Mouse (Mus musculus) embryonic facial prominence, embryonic 12.5 days (tissue): ENCODE measurements at regions not wholly inside any gene's neighbourhood (a gene's known extent, or its start where the extent isn't known, plus 50 kb on each side); places are given as distances from the start of the nearest gene placed in this dataset.
A peak's percentile ranks its signal among the peaks of the same experiment; 100 is the strongest.

Experiments
- ATAC-seq: fragments of 200-750 bp; cut with Nextera tagmentation; 2 replicates; pipeline ENCODE4 v1.8.0; 2017; ENCODE audit not compliant: insufficient number of reproducible peaks, insufficient read depth, low FRiP score, low TSS enrichment
- H3K27ac ChIP-seq: fragments of 300-500 bp; sonication (generic); 2 replicates; pipeline ENCODE4 v1.5.1; 2016; ENCODE audit warnings: mild to moderate bottlenecking
- H3K27me3 ChIP-seq: fragments of 300-500 bp; sonication (generic); 2 replicates; pipeline ENCODE4 v1.6.1; 2016; ENCODE audit warnings: mild to moderate bottlenecking, moderate library complexity
- H3K36me3 ChIP-seq: fragments of 300-500 bp; sonication (generic); 2 replicates; pipeline ENCODE4 v1.6.1; 2016; ENCODE audit warnings: mild to moderate bottlenecking
- H3K4me1 ChIP-seq: fragments of 300-500 bp; sonication (generic); 2 replicates; pipeline ENCODE4 v1.6.1; 2016
- H3K4me2 ChIP-seq: fragments of 300-500 bp; sonication (generic); replicated peaks from 2 replicates; pipeline ENCODE4 v1.6.1; 2016; ENCODE audit warnings: mild to moderate bottlenecking, moderate library complexity
- H3K4me3 ChIP-seq: fragments of 300-500 bp; sonication (generic); 2 replicates; pipeline ENCODE4 v1.5.1; 2016; ENCODE audit warnings: mild to moderate bottlenecking
- H3K9ac ChIP-seq: fragments of 300-500 bp; sonication (generic); 2 replicates; pipeline ENCODE4 v1.6.1; 2016; ENCODE audit warnings: mild to moderate bottlenecking, moderate library complexity
- H3K9me3 ChIP-seq: fragments of 300-500 bp; sonication (generic); 2 replicates; pipeline ENCODE4 v1.6.1; 2016; ENCODE audit warnings: mild to moderate bottlenecking, moderate library complexity
- WGBS: fragments of 180-500 bp; shearing (Covaris S2); methylation state at CpG from one replicate; pipeline ENCODE4 v1.1.7; 2016; 5-methylcytosine and 5-hydroxymethylcytosine counted together

DNA sequence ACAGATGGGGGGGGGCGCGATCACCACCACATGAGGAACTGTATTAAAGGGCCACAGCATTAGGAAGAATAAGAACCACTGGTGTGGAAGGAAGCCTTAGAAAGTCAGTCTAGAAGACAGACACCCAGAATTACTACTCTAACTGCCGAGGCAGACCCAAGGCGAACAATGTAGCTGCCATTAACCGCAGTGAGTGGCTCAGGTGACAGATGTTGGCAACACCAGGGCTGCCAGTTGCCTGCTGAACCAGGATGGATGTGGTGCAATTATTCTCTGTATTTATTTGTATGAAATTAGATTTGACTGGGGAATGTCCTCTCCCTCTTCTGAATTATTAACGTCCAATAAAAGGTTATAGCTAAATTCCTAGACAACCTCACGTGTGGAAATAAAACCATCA, 124.7 kb downstream of the 4930564D02Rik start:
- H3K4me2 ChIP-seq: no peak overlapping the region
- ATAC-seq: 0 out of 2 replicates have a peak, but pooled peaks have one; percentile 47
- WGBS: 89% methylated on average over 7 of the region's 7 CpGs

DNA sequence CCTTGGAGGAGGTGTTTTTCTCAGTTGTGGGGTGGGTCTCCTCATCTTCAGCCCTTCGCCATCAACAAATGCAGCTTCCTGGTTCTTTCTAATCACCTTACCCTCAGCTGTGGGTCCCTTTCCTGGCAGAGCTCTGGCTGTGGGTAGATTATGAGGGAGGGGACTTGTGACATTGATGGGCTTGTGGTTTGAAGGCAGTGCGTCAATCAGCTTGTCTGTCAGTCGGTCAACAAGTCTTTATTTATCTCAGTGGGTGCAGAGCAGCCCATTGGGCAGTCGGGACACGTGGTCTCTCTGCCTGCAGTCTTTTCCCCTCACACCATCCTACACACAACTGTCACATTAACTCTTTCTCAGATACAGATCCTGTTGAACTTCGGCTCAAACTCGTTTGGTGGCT, 125.2 kb downstream of the 4930564D02Rik start:
- 54% methylated on average over 7 of the region's 7 CpGs for WGBS
- H3K36me3 ChIP-seq: no peaks in the 10 kb centered on the region
- H3K27me3 ChIP-seq: no peaks in the 10 kb centered on the region
- no peak overlapping the region for H3K27ac ChIP-seq
- no peak for ATAC-seq
- H3K9me3 ChIP-seq: no peaks in the 10 kb centered on the region
- no peak overlapping the region for H3K4me3 ChIP-seq
- no peak overlapping the region for H3K9ac ChIP-seq
- H3K4me2 ChIP-seq: no peak overlapping the region
- no peaks in the 10 kb centered on the region for H3K4me1 ChIP-seq

More for the DNA sequence above, 124.7 kb downstream of the 4930564D02Rik start:
- Histone ChIP-seq H3K27me3 (no peaks in the 10 kb centered on the region), H3K9ac (no peak overlapping the region), H3K27ac (no peak overlapping the region), H3K4me3 (no peak overlapping the region), H3K9me3 (no peaks in the 10 kb centered on the region), H3K4me1 (no peaks in the 10 kb centered on the region), H3K36me3 (no peaks in the 10 kb centered on the region)

- Histone ChIP-seq H3K4me1 (no peaks in the 10 kb centered on the region), H3K27me3 (no peaks in the 10 kb centered on the region), H3K27ac (no peak overlapping the region), H3K4me2 (no peak overlapping the region), H3K9ac (no peak overlapping the region), H3K9me3 (no peaks in the 10 kb centered on the region), H3K4me3 (no peak overlapping the region), H3K36me3 (no peaks in the 10 kb centered on the region)
- WGBS: 91% methylated on average over 3 of the region's 3 CpGs
- no peak for ATAC-seq
Observed at GRCm38 (mm10) chr3:105200735-105201134, 134.1 kb downstream of the 4930564D02Rik start.

DNA sequence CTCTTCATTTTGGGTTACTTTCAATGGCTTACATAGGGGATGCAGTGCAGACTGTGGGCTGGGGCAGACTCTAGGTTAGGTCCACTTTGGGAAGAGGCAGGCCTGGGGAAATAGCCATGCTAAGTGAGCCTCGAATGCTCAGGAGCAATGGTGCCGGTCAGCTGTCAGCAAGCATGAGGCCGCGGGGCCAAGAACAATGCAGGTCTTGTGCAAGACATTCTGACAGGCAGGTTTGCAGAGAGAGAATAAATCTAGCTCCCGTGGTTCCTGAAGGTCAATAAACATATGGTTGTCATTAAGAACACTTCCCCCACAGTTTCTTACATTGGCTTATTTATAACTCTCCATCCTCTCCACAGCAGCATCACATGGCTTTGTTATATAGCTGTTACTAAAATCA, 142.5 kb downstream of the 4930564D02Rik start:
- H3K27ac ChIP-seq: no peak overlapping the region
- H3K27me3 ChIP-seq: no peaks in the 10 kb centered on the region
- no peaks in the 10 kb centered on the region for H3K9me3 ChIP-seq
- H3K4me3 ChIP-seq: no peak overlapping the region
- ATAC-seq: no peak
- no peak overlapping the region for H3K9ac ChIP-seq
- H3K4me1 ChIP-seq: peaks cover 6% of the 10 kb centered on the region
- WGBS: 20% methylated on average over 5 of the region's 5 CpGs
- H3K36me3 ChIP-seq: no peaks in the 10 kb centered on the region
- H3K4me2 ChIP-seq: no peak overlapping the region

- Histone ChIP-seq H3K27ac (no peak overlapping the region), H3K4me3 (no peak overlapping the region), H3K36me3 (no peaks in the 10 kb centered on the region), H3K9me3 (no peaks in the 10 kb centered on the region), H3K27me3 (no peaks in the 10 kb centered on the region), H3K4me1 (peaks cover 6% of the 10 kb centered on the region), H3K4me2 (no peak overlapping the region), H3K9ac (no peak overlapping the region)
- no peak for ATAC-seq
- WGBS: 89% methylated on average over 1 of the region's 1 CpGs
Observed at GRCm38 (mm10) chr3:105211023-105211422, 144.4 kb downstream of the 4930564D02Rik start.

GRCm38 (mm10) chr3:105211726-105212125, 145.1 kb downstream of the 4930564D02Rik start:
- WGBS: 73% methylated on average over 3 of the region's 3 CpGs

DNA sequence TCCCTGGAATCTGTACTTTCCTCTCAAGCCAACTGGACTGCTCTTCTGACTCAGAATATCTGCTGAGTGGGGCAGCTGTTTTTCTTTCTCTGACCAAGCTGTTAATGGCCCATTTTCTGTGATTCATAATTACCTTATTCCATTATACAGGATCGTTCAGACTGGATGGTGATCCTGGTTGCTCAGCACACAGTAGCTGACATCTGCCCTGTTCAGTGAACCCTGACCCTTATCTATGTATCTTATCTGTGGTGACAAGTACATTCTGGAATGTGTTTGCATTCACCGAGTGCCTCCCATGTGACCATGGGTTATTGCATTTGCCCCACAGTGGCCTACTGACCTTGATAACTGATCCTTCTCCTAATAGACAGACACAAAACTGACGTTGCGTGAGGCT, 148.2 kb downstream of the 4930564D02Rik start:
- H3K27ac ChIP-seq: no peak overlapping the region
- H3K4me2 ChIP-seq: no peak overlapping the region
- no peaks in the 10 kb centered on the region for H3K4me1 ChIP-seq
- WGBS: 28% methylated on average over 4 of the region's 4 CpGs
- H3K4me3 ChIP-seq: no peak overlapping the region
- no peak overlapping the region for H3K9ac ChIP-seq
- H3K9me3 ChIP-seq: no peaks in the 10 kb centered on the region
- ATAC-seq: no peak
- H3K36me3 ChIP-seq: no peaks in the 10 kb centered on the region
- no peaks in the 10 kb centered on the region for H3K27me3 ChIP-seq

More at GRCm38 (mm10) chr3:105211726-105212125, 145.1 kb downstream of the 4930564D02Rik start:
- Histone ChIP-seq H3K4me3 (no peak overlapping the region), H3K27ac (no peak overlapping the region), H3K9ac (no peak overlapping the region), H3K27me3 (no peaks in the 10 kb centered on the region), H3K4me2 (no peak overlapping the region), H3K4me1 (peaks cover 6% of the 10 kb centered on the region), H3K36me3 (no peaks in the 10 kb centered on the region), H3K9me3 (no peaks in the 10 kb centered on the region)
- no peak for ATAC-seq

DNA sequence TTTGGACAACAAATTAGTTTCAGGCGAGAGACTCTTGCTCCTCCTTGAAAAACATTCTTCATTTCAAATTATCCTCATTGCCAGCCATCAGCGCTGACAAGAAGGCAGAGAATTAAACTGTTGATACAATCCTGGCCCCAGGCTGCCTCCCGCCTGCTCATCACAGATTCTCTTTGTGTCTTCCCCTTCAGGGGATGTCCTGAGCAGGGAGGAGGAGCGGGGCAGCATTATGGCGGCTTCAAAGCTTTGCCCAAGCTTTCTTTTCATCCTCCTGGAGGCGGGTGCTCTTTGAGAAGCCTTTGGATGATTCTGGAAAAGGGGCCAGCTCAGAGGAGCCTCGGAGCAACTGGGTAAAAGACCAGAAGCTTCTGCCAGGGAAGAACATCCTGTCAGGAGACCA, 149.1 kb downstream of the 4930564D02Rik start:
- ATAC-seq: no peak
- H3K36me3 ChIP-seq: no peaks in the 10 kb centered on the region
- H3K9me3 ChIP-seq: no peaks in the 10 kb centered on the region
- no peak overlapping the region for H3K4me3 ChIP-seq
- WGBS: 24% methylated on average over 7 of the region's 7 CpGs
- H3K4me2 ChIP-seq: no peak overlapping the region
- H3K27me3 ChIP-seq: no peaks in the 10 kb centered on the region
- H3K27ac ChIP-seq: no peak overlapping the region
- H3K4me1 ChIP-seq: no peaks in the 10 kb centered on the region
- no peak overlapping the region for H3K9ac ChIP-seq

DNA sequence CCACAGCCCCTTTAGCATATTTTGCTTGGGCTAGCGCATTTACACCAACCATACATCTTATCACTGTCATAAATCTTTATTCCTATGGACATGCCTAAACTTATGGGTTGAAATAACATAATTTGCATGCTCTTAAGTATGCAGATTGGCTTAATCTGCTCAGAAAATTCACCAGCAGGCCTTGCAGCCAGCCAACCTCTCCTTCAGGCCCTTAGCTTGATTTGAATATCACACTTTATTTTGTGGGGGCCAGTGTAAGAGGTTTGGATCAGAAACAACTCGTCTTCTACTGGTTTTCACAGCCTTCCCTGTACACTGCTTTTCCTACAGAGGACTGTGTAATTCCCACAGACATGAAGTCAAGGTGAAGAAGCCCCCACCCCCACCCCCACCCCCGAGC, 153.0 kb downstream of the 4930564D02Rik start:
- H3K4me2 ChIP-seq: no peak overlapping the region
- no peaks in the 10 kb centered on the region for H3K9me3 ChIP-seq
- H3K4me1 ChIP-seq: no peaks in the 10 kb centered on the region
- H3K27ac ChIP-seq: no peak overlapping the region
- no peak overlapping the region for H3K4me3 ChIP-seq
- H3K36me3 ChIP-seq: no peaks in the 10 kb centered on the region
- no peak overlapping the region for H3K9ac ChIP-seq
- H3K27me3 ChIP-seq: no peaks in the 10 kb centered on the region
- no peak for ATAC-seq
- 71% methylated on average over 3 of the region's 3 CpGs for WGBS

DNA sequence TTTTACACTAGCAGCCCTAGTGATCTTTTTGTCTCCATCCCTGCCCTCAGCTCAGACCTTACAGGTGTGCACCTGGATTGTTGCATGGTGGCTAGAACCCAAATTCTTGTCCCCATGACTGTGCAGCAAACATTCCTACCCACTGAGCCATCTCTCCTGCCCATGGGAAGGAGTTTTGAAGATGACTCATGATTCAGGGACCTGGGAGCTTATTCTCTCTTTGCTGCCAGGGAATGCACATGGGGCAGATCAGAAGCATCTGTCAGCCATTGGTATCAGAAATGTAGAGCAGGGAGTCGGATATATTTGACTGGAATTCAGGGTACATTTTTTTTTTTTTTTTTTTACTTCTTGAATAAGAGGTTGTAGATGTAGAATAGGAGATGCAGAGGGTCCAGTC, 154.0 kb downstream of the 4930564D02Rik start:
- Histone ChIP-seq H3K4me3 (no peak overlapping the region), H3K9ac (no peak overlapping the region), H3K27ac (no peak overlapping the region), H3K9me3 (no peaks in the 10 kb centered on the region), H3K4me2 (no peak overlapping the region), H3K4me1 (no peaks in the 10 kb centered on the region), H3K36me3 (no peaks in the 10 kb centered on the region), H3K27me3 (no peaks in the 10 kb centered on the region)
- ATAC-seq: no peak
- WGBS: 59% methylated on average over 1 of the region's 1 CpGs

DNA sequence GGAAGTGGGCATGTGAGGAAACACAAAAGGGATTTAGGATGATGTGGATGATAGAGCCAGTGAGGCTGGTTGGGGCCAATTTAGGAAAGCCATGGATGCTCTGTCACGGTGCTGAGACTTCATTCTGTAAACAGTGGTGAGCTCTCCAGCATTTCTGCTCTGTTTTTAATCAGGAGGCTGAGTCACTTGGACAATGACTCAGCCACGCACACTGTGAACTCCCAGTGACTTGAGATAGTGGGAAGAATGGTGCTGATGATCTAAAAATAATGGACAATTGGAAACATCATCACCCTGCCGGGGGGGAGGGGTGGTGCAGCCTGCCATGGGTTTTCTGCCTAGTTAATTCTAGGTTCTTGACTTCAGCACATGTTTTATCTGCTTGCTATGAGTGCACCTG, 156.3 kb downstream of the 4930564D02Rik start:
- 65% methylated on average over 3 of the region's 3 CpGs for WGBS
- Histone ChIP-seq H3K9me3 (no peaks in the 10 kb centered on the region), H3K36me3 (no peaks in the 10 kb centered on the region), H3K4me1 (no peaks in the 10 kb centered on the region), H3K4me2 (no peak overlapping the region), H3K27me3 (no peaks in the 10 kb centered on the region), H3K9ac (no peak overlapping the region), H3K4me3 (no peak overlapping the region), H3K27ac (no peak overlapping the region)
- ATAC-seq: no peak

DNA sequence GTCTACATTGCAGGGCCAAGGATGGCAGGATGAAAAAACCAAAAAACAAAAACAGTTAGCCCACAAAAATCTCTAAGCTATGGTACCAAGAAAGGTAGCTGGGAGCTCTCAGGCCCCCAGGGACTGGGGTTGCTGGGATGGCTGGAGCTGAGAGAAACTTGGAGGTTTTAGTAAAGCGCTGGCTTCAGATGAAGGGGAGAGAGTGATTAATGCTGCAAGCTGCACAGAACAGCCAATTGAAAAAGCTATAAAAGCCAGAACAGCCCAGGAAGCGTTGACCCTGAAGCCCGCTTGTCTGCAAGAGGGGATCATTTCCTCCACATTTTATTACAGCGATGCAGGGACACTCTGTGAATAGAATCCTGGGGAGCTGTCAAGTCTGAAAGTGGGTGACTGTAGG, 157.0 kb downstream of the 4930564D02Rik start:
- Histone ChIP-seq H3K9me3 (no peaks in the 10 kb centered on the region), H3K36me3 (no peaks in the 10 kb centered on the region), H3K27me3 (no peaks in the 10 kb centered on the region), H3K4me3 (no peak overlapping the region), H3K27ac (no peak overlapping the region), H3K9ac (no peak overlapping the region), H3K4me2 (no peak overlapping the region), H3K4me1 (no peaks in the 10 kb centered on the region)
- no peak for ATAC-seq
- 69% methylated on average over 4 of the region's 4 CpGs for WGBS

- no peak overlapping the region for H3K4me3 ChIP-seq
- no peaks in the 10 kb centered on the region for H3K27me3 ChIP-seq
- no peaks in the 10 kb centered on the region for H3K36me3 ChIP-seq
- no peak for ATAC-seq
- no peak overlapping the region for H3K27ac ChIP-seq
- H3K9me3 ChIP-seq: no peaks in the 10 kb centered on the region
- H3K9ac ChIP-seq: no peak overlapping the region
- H3K4me2 ChIP-seq: no peak overlapping the region
- no peaks in the 10 kb centered on the region for H3K4me1 ChIP-seq
- 65% methylated on average over 1 of the region's 1 CpGs for WGBS
Observed at GRCm38 (mm10) chr3:105227551-105227950, 160.9 kb downstream of the 4930564D02Rik start.
